Mouse (Mus musculus) MEL (cell line): ENCODE measurements around the gene Sh3rf1. TPM values are rescaled to one million over a fixed set of nuclear protein-coding genes. Genes with fewer than 3 reads are reported as not detected.

Experiments
- DNase-seq: peaks from one replicate; pipeline ENCODE4 v3.0.0; 2011; ENCODE audit warnings: low read depth, low spot score
- H3K27ac ChIP-seq: 2 replicates; pipeline ENCODE4 v1.5.1; 2012; ENCODE audit warnings: low read depth, mild to moderate bottlenecking, control low read depth, low read length, moderate library complexity; ENCODE audit not compliant: control insufficient read depth
- H3K27me3 ChIP-seq, 2 experiments: fragments of 150-350 bp in 1 of 2; sonication (generic) in 1 of 2; 2 replicates each; pipeline ENCODE4 v1.6.1; 2012; ENCODE audit warnings: low read length in 2 of 2, mild to moderate bottlenecking in 2 of 2, improper control_type of control experiment in 1 of 2, moderate library complexity in 1 of 2; ENCODE audit not compliant: insufficient read depth in 2 of 2, control insufficient read depth in 1 of 2
- H3K36me3 ChIP-seq, 2 experiments: 2 replicates each; pipeline ENCODE4 v1.6.1; 2012 to 2014; ENCODE audit warnings: low read length in 2 of 2, improper control_type of control experiment in 1 of 2, inconsistent platforms in 1 of 2, mild to moderate bottlenecking in 1 of 2; ENCODE audit not compliant: insufficient read depth in 2 of 2, control insufficient read depth in 1 of 2
- H3K4me1 ChIP-seq, 2 experiments: fragments of 150-350 bp in 1 of 2; sonication (generic) in 1 of 2; 2 replicates each; pipeline ENCODE4 v1.6.1; 2012; ENCODE audit warnings: low read length in 2 of 2, improper control_type of control experiment in 1 of 2, mild to moderate bottlenecking in 1 of 2; ENCODE audit not compliant: insufficient read depth in 2 of 2, control insufficient read depth in 1 of 2
- H3K4me3 ChIP-seq, 2 experiments: fragments of 150-350 bp in 1 of 2; sonication (generic) in 1 of 2; 2 replicates each; pipeline ENCODE4 v1.5.1; 2012; ENCODE audit warnings: low read depth in 2 of 2, low read length in 2 of 2, mild to moderate bottlenecking in 2 of 2, moderate library complexity in 2 of 2, control low read depth in 1 of 2, improper control_type of control experiment in 1 of 2; ENCODE audit not compliant: control insufficient read depth in 1 of 2, insufficient read depth in 1 of 2
- H3K79me2 ChIP-seq: 2 replicates; pipeline ENCODE4 v1.6.1; 2012; ENCODE audit warnings: mild to moderate bottlenecking, low read length, moderate library complexity; ENCODE audit not compliant: control insufficient read depth, poor library complexity, insufficient read depth
- H3K9ac ChIP-seq: 2 replicates; pipeline ENCODE4 v1.6.1; 2012; ENCODE audit warnings: low read depth, mild to moderate bottlenecking, control low read depth, low read length, moderate library complexity; ENCODE audit not compliant: control insufficient read depth, poor library complexity, severe bottlenecking
- H3K9me3 ChIP-seq: fragments of 150-350 bp; sonication (generic); replicated peaks from 2 replicates; pipeline ENCODE4 v1.6.1; 2012; ENCODE audit warnings: mild to moderate bottlenecking, low read length, improper control_type of control experiment, moderate library complexity; ENCODE audit not compliant: insufficient read depth
- CTCF ChIP-seq, 3 experiments: IDR thresholded peaks in 2 of 3; conservative IDR thresholded peaks in 1 of 3; 2 replicates each; pipeline ENCODE4 v1.5.1; 2011 to 2012; ENCODE audit warnings: low read length in 3 of 3, low read depth in 2 of 3, mild to moderate bottlenecking in 2 of 3, improper control_type of control experiment in 1 of 3, inconsistent platforms in 1 of 3, mixed read lengths in 1 of 3, moderate library complexity in 1 of 3; ENCODE audit not compliant: control insufficient read depth in 1 of 3, insufficient read depth in 1 of 3, poor library complexity in 1 of 3, severe bottlenecking in 1 of 3
- ELF1 ChIP-seq: IDR thresholded peaks from 2 replicates; pipeline ENCODE4 v1.6.1; 2014; ENCODE audit warnings: low read depth, mild to moderate bottlenecking, inconsistent platforms, low read length, improper control_type of control experiment, moderate library complexity
- EP300 ChIP-seq, 2 experiments: IDR thresholded peaks; 2 replicates each; pipeline ENCODE4 v1.6.1; 2011; ENCODE audit warnings: improper control_type of control experiment in 2 of 2, low read length in 2 of 2, low read depth in 1 of 2, mild to moderate bottlenecking in 1 of 2
- ETS1 ChIP-seq: IDR thresholded peaks from 2 replicates; pipeline ENCODE4 v1.6.1; 2012; ENCODE audit warnings: low read depth, mild to moderate bottlenecking, inconsistent platforms, low read length, improper control_type of control experiment, moderate library complexity
- GABPA ChIP-seq: IDR thresholded peaks from 2 replicates; pipeline ENCODE4 v1.6.1; 2012; ENCODE audit warnings: low read depth, mild to moderate bottlenecking, inconsistent platforms, low read length, improper control_type of control experiment, moderate library complexity
- GATA1 ChIP-seq: IDR thresholded peaks from 2 replicates; pipeline ENCODE4 v1.6.1; 2011; ENCODE audit warnings: low read depth, low read length, improper control_type of control experiment
- JUND ChIP-seq: IDR thresholded peaks from 2 replicates; pipeline ENCODE4 v1.6.1; 2011; ENCODE audit warnings: low read depth, mild to moderate bottlenecking, improper control_type of control experiment, low read length
- KAT2A ChIP-seq: conservative IDR thresholded peaks from 2 replicates; pipeline ENCODE4 v1.6.1; 2012; ENCODE audit warnings: low read depth, low read length, improper control_type of control experiment, inconsistent platforms
- MAFK ChIP-seq: IDR thresholded peaks from 2 replicates; pipeline ENCODE4 v1.6.1; 2011; ENCODE audit warnings: low read depth, mild to moderate bottlenecking, low read length, improper control_type of control experiment, borderline replicate concordance
- MAX ChIP-seq: IDR thresholded peaks from 2 replicates; pipeline ENCODE4 v1.6.1; 2011; ENCODE audit warnings: low read length, improper control_type of control experiment
- MAZ ChIP-seq: IDR thresholded peaks from 2 replicates; pipeline ENCODE4 v1.6.1; 2012; ENCODE audit warnings: low read depth, mild to moderate bottlenecking, inconsistent platforms, low read length, improper control_type of control experiment
- MXI1 ChIP-seq: IDR thresholded peaks from 2 replicates; pipeline ENCODE4 v1.6.1; 2011; ENCODE audit warnings: mild to moderate bottlenecking, low read depth, low read length, improper control_type of control experiment
- MYC ChIP-seq: IDR thresholded peaks from 2 replicates; pipeline ENCODE4 v1.6.1; 2011; ENCODE audit warnings: low read depth, mild to moderate bottlenecking, low read length, improper control_type of control experiment, moderate library complexity
- NRF1 ChIP-seq: IDR thresholded peaks from 2 replicates; pipeline ENCODE4 v1.6.1; 2014; ENCODE audit warnings: low read depth, mild to moderate bottlenecking, inconsistent platforms, low read length, improper control_type of control experiment, moderate library complexity; ENCODE audit not compliant: poor library complexity, insufficient read depth, severe bottlenecking
- POLR2A ChIP-seq, 2 experiments: IDR thresholded peaks; 2 replicates each; pipeline ENCODE4 v1.6.1; 2011 to 2012; ENCODE audit warnings: low read length in 2 of 2, mild to moderate bottlenecking in 2 of 2, control low read depth in 1 of 2, improper control_type of control experiment in 1 of 2, low read depth in 1 of 2, moderate library complexity in 1 of 2; ENCODE audit not compliant: control insufficient read depth in 1 of 2, insufficient read depth in 1 of 2, poor library complexity in 1 of 2
- RAD21 ChIP-seq: IDR thresholded peaks from 2 replicates; pipeline ENCODE4 v1.6.1; 2011; ENCODE audit warnings: mild to moderate bottlenecking, low read depth, low read length, improper control_type of control experiment
- SMC3 ChIP-seq: IDR thresholded peaks from 2 replicates; pipeline ENCODE4 v1.6.1; 2011; ENCODE audit warnings: low read depth, low read length, improper control_type of control experiment
- UBTF ChIP-seq: IDR thresholded peaks from 2 replicates; pipeline ENCODE4 v1.6.1; 2012; ENCODE audit warnings: low read depth, mild to moderate bottlenecking, inconsistent platforms, low read length, improper control_type of control experiment, moderate library complexity, borderline replicate concordance; ENCODE audit not compliant: insufficient read depth
- ZC3H11A ChIP-seq: IDR thresholded peaks from 2 replicates; pipeline ENCODE4 v1.6.1; 2012; ENCODE audit warnings: low read depth, mild to moderate bottlenecking, inconsistent platforms, low read length, improper control_type of control experiment
- ZKSCAN1 ChIP-seq: IDR thresholded peaks from 2 replicates; pipeline ENCODE4 v1.6.1; 2012; ENCODE audit warnings: low read depth, mild to moderate bottlenecking, inconsistent platforms, low read length, improper control_type of control experiment, moderate library complexity
- polyA plus RNA-seq, 2 experiments: library from polyadenylated mRNA; stranded (reverse) in 1 of 2; unstranded in 1 of 2; fragments of >175 nt in 1 of 2; fragments of >200 nt in 1 of 2; gene quantifications; 2 replicates each; pipeline versions ENCODE4 v1.2.1 to v1.2.4; 2012; ENCODE audit warnings: low replicate concordance in 2 of 2, low read depth in 1 of 2; ENCODE audit not compliant: insufficient read length in 2 of 2, insufficient read depth in 1 of 2, missing spikeins in 1 of 2
- total RNA-seq: library from RNA; depleted of rRNA; stranded (reverse); fragments of 300-350 nt; gene quantifications from 2 replicates; pipeline ENCODE4 v1.2.3, GENCODE M21; 2012

Sh3rf1 gene
- total and polyA plus RNA-seq, 3 experiments = 1.5 to 5.9 TPM; not detected in 1

DNA sequence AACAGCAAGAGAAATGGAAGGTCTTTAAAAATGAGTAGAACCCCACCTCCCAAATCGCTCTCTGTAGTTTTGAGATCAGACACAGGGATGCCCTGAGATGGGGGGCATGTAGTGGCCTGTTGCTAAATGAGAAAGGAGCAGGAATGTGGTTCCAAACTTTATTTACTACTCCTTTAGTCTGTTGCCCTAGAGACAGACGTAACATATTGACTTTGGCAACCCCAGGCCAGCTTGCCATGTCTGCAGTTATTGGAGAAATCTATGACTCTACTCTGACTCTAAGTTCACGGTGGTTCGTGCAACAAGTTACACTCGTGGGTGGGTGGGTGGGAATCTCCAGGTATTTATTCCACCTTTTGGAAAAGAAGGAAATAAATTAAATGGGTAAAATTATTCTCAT is 30.5 kb downstream of the Sh3rf1 start:
- 0 out of 4 replicates have a peak, but pooled peaks cover 0 to 2% of the 10 kb centered on the region in 2 experiments for H3K4me1 ChIP-seq
- no peaks in the 10 kb centered on the region for H3K27me3 ChIP-seq
- no peak overlapping the region for H3K9ac ChIP-seq
- no peaks in the 10 kb centered on the region for H3K36me3 ChIP-seq
- no peak overlapping the region for H3K27ac ChIP-seq
- TF ChIP-seq EP300 (IDR thresholded peaks at IDR 0.05; ENCODE audit: low read depth in 1 of 2, low read length in 2 of 2) = no peak
- no peak for TF ChIP-seq SMC3
- TF ChIP-seq ELF1 = no peak
- TF ChIP-seq POLR2A (IDR thresholded peaks at IDR 0.05; ENCODE audit: control insufficient read depth in 1 of 2, insufficient read depth in 1 of 2, low read depth in 1 of 2, low read length in 2 of 2, poor library complexity in 1 of 2) = no peak
- TF ChIP-seq UBTF = no peak
- TF ChIP-seq MXI1 = no peak
- no peak for TF ChIP-seq ZC3H11A
- TF ChIP-seq CTCF (IDR thresholded peaks at IDR 0.05 in 2 of 3, conservative IDR thresholded peaks at IDR 0.05 in 1 of 3; ENCODE audit: control insufficient read depth in 1 of 3, insufficient read depth in 1 of 3, low read depth in 2 of 3, low read length in 3 of 3, poor library complexity in 1 of 3, severe bottlenecking in 1 of 3) = no peak
- no peak for TF ChIP-seq GABPA
- TF ChIP-seq RAD21 = no peak
- no peak for TF ChIP-seq MAFK
- TF ChIP-seq MAX = no peak
- no peak for TF ChIP-seq MYC
- no peak for TF ChIP-seq MAZ
- H3K9me3 ChIP-seq = no peaks in the 10 kb centered on the region
- H3K79me2 ChIP-seq = no peaks in the 10 kb centered on the region
- H3K4me3 ChIP-seq = no peak overlapping the region
- DNase-seq = no peak

DNA sequence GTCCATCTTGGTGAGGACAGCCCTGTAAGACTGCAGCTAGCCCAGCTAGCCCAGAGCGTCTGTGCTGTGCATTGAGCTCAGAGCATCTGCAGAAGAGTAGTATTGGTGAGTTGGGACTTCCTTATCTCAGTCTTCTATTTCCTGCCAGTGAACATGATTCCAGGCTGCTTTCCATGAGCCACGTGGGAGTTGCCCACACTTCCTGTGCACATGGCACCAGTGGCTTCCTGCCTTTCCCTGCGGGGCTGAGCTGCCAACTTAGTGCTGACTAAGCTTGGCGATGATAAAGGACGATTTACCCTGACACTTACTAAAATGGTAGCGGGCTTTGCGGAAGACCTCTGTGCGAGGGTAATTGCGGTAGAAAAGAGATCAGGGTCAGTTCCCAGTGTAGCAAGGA is 35.2 kb downstream of the Sh3rf1 start:
- H3K9ac ChIP-seq = no peak overlapping the region
- no peak for TF ChIP-seq GATA1
- TF ChIP-seq MAFK = no peak
- no peak for TF ChIP-seq UBTF
- no peak for TF ChIP-seq ZKSCAN1
- no peak for TF ChIP-seq CTCF (IDR thresholded peaks at IDR 0.05 in 2 of 3, conservative IDR thresholded peaks at IDR 0.05 in 1 of 3; ENCODE audit: control insufficient read depth in 1 of 3, insufficient read depth in 1 of 3, low read depth in 2 of 3, low read length in 3 of 3, poor library complexity in 1 of 3, severe bottlenecking in 1 of 3)
- TF ChIP-seq ETS1 = no peak
- no peak for TF ChIP-seq NRF1
- no peak for TF ChIP-seq KAT2A
- no peak for TF ChIP-seq JUND
- TF ChIP-seq, all 39 proteins: peak for 0
- no peaks in the 10 kb centered on the region for H3K27me3 ChIP-seq
- no peak overlapping the region for H3K27ac ChIP-seq
- H3K4me1 ChIP-seq = 0 out of 4 replicates have a peak, but pooled peaks cover 0 to 2% of the 10 kb centered on the region in 2 experiments
- no peak for DNase-seq
- no peak overlapping the region for H3K4me3 ChIP-seq
- no peaks in the 10 kb centered on the region for H3K79me2 ChIP-seq
- H3K9me3 ChIP-seq = no peaks in the 10 kb centered on the region
- no peaks in the 10 kb centered on the region for H3K36me3 ChIP-seq
